Mouse (Mus musculus) kidney, embryonic 14.5 days (tissue): ENCODE measurements around the gene Cacnb4. TPM values are rescaled to one million over a fixed set of nuclear protein-coding genes. Genes with fewer than 3 reads are reported as not detected.

ENCODE experiments used
- ATAC-seq: fragments of 200-750 bp; cut with Nextera tagmentation; 2 replicates; pipeline ENCODE4 v1.8.0; 2017; ENCODE audit warnings: moderate number of reproducible peaks, mild to moderate bottlenecking, moderate TSS enrichment, moderate library complexity; ENCODE audit not compliant: low FRiP score, low TSS enrichment
- H3K27ac ChIP-seq: fragments of 300-500 bp; sonication (generic); 2 replicates; pipeline ENCODE4 v1.5.1; 2014; ENCODE audit warnings: low read depth, mild to moderate bottlenecking, low read length, moderate library complexity, mixed read lengths
- H3K27me3 ChIP-seq: fragments of 300-500 bp; sonication (generic); 2 replicates; pipeline ENCODE4 v1.6.1; 2014; ENCODE audit warnings: mild to moderate bottlenecking, low read length; ENCODE audit not compliant: control insufficient read depth, insufficient read depth
- H3K36me3 ChIP-seq: fragments of 300-500 bp; sonication (generic); 2 replicates; pipeline ENCODE4 v1.6.1; 2014; ENCODE audit warnings: low read length, mixed read lengths; ENCODE audit not compliant: control insufficient read depth, insufficient read depth
- H3K4me1 ChIP-seq: fragments of 300-500 bp; sonication (generic); 2 replicates; pipeline ENCODE4 v1.6.1; 2014; ENCODE audit warnings: low read length, mixed read lengths; ENCODE audit not compliant: control insufficient read depth, insufficient read depth
- H3K4me2 ChIP-seq: fragments of 300-500 bp; sonication (generic); replicated peaks from 2 replicates; pipeline ENCODE4 v1.6.1; 2014; ENCODE audit warnings: low read depth, mild to moderate bottlenecking, low read length
- H3K4me3 ChIP-seq: fragments of 300-500 bp; sonication (generic); 2 replicates; pipeline ENCODE4 v1.5.1; 2014; ENCODE audit warnings: mild to moderate bottlenecking, low read length
- H3K9ac ChIP-seq: fragments of 300-500 bp; sonication (generic); 2 replicates; pipeline ENCODE4 v1.6.1; 2014; ENCODE audit warnings: low read depth, mild to moderate bottlenecking, low read length, moderate library complexity
- H3K9me3 ChIP-seq: fragments of 300-500 bp; sonication (generic); 2 replicates; pipeline ENCODE4 v1.6.1; 2016; ENCODE audit warnings: low read length; ENCODE audit not compliant: control insufficient read depth
- WGBS: fragments of 180-500 bp; shearing (Covaris S2); extraction: QIAGEN DNeasy Blood & Tissue Kit; methylation state at CpG from one replicate; pipeline ENCODE4 v1.1.7; 2014; 5-methylcytosine and 5-hydroxymethylcytosine counted together
- polyA plus RNA-seq: library from polyadenylated mRNA; unstranded; fragments of >200 nt; fragmentation: Nextera tagmentation; extraction: Ambion mirVana; gene quantifications from 2 replicates; pipeline ENCODE4 v1.2.1, GENCODE M21; 2014

Cacnb4 gene
- polyA plus RNA-seq, 1 experiment from 2014 or later = 4.3 TPM

- no peak overlapping the region for H3K4me2 ChIP-seq
- H3K9me3 ChIP-seq = no peaks in the 10 kb centered on the region
- H3K9ac ChIP-seq = no peak overlapping the region
- H3K27me3 ChIP-seq = no peaks in the 10 kb centered on the region
- H3K4me3 ChIP-seq = no peak overlapping the region
- no peaks in the 10 kb centered on the region for H3K4me1 ChIP-seq
- no peak for ATAC-seq
- H3K36me3 ChIP-seq = no peaks in the 10 kb centered on the region
- 90% methylated on average over 12 of the region's 12 CpGs for WGBS
- H3K27ac ChIP-seq = no peak overlapping the region
Measured at GRCm38 (mm10) chr2:52461206-52461967, 215.2 kb downstream of the Cacnb4 start.

GRCm38 (mm10) chr2:52455606-52456479 lies 220.8 kb downstream of the Cacnb4 start:
- no peak overlapping the region for H3K4me2 ChIP-seq
- H3K27me3 ChIP-seq = no peaks in the 10 kb centered on the region
- no peaks in the 10 kb centered on the region for H3K36me3 ChIP-seq
- H3K27ac ChIP-seq = no peak overlapping the region
- no peaks in the 10 kb centered on the region for H3K9me3 ChIP-seq
- no peaks in the 10 kb centered on the region for H3K4me1 ChIP-seq
- 81% methylated on average over 7 of the region's 7 CpGs for WGBS
- no peak overlapping the region for H3K9ac ChIP-seq
- H3K4me3 ChIP-seq = no peak overlapping the region
- ATAC-seq = no peak

- no peak overlapping the region for H3K4me2 ChIP-seq
- no peak overlapping the region for H3K9ac ChIP-seq
- H3K27me3 ChIP-seq = no peaks in the 10 kb centered on the region
- H3K36me3 ChIP-seq = no peaks in the 10 kb centered on the region
- H3K27ac ChIP-seq = no peak overlapping the region
- H3K4me3 ChIP-seq = no peak overlapping the region
- no peak for ATAC-seq
- no peaks in the 10 kb centered on the region for H3K9me3 ChIP-seq
- WGBS = 80% methylated on average over 8 of the region's 8 CpGs
- no peaks in the 10 kb centered on the region for H3K4me1 ChIP-seq
Measured at GRCm38 (mm10) chr2:52449818-52450217, 226.8 kb downstream of the Cacnb4 start.

GRCm38 (mm10) chr2:52448916-52449315 lies 227.7 kb downstream of the Cacnb4 start:
- Histone ChIP-seq H3K9me3 (no peaks in the 10 kb centered on the region), H3K27me3 (no peaks in the 10 kb centered on the region), H3K4me3 (no peak overlapping the region), H3K9ac (no peak overlapping the region), H3K4me2 (no peak overlapping the region), H3K27ac (no peak overlapping the region), H3K36me3 (no peaks in the 10 kb centered on the region), H3K4me1 (no peaks in the 10 kb centered on the region)
- WGBS = 68% methylated on average over 1 of the region's 1 CpGs
- no peak for ATAC-seq

- Histone ChIP-seq H3K4me1 (no peaks in the 10 kb centered on the region), H3K36me3 (no peaks in the 10 kb centered on the region), H3K9ac (no peak overlapping the region), H3K27ac (no peak overlapping the region), H3K4me3 (no peak overlapping the region), H3K4me2 (no peak overlapping the region), H3K27me3 (no peaks in the 10 kb centered on the region), H3K9me3 (no peaks in the 10 kb centered on the region)
- ATAC-seq = no peak
- 77% methylated on average over 5 of the region's 5 CpGs for WGBS
Measured at GRCm38 (mm10) chr2:52446648-52447047, 230.0 kb downstream of the Cacnb4 start.

- Histone ChIP-seq H3K36me3 (no peaks in the 10 kb centered on the region), H3K27ac (no peak overlapping the region), H3K27me3 (no peaks in the 10 kb centered on the region), H3K4me1 (no peaks in the 10 kb centered on the region), H3K9ac (no peak overlapping the region), H3K4me3 (no peak overlapping the region), H3K4me2 (no peak overlapping the region), H3K9me3 (no peaks in the 10 kb centered on the region)
- no peak; the same call in 1 of the 2 replicates for ATAC-seq
- 47% methylated on average over 5 of the region's 5 CpGs for WGBS
Measured at GRCm38 (mm10) chr2:52442125-52442524, 234.5 kb downstream of the Cacnb4 start.

GRCm38 (mm10) chr2:52440420-52441015 lies 236.1 kb downstream of the Cacnb4 start:
- Histone ChIP-seq H3K27me3 (no peaks in the 10 kb centered on the region), H3K9ac (no peak overlapping the region), H3K4me2 (no peak overlapping the region), H3K36me3 (no peaks in the 10 kb centered on the region), H3K4me1 (no peaks in the 10 kb centered on the region), H3K9me3 (no peaks in the 10 kb centered on the region), H3K27ac (no peak overlapping the region), H3K4me3 (no peak overlapping the region)
- no peak for ATAC-seq
- 90% methylated on average over 4 of the region's 4 CpGs for WGBS

- 85% methylated on average over 4 of the region's 4 CpGs for WGBS
- Histone ChIP-seq H3K27me3 (no peaks in the 10 kb centered on the region), H3K9me3 (no peaks in the 10 kb centered on the region), H3K4me1 (no peaks in the 10 kb centered on the region), H3K4me3 (no peak overlapping the region), H3K9ac (no peak overlapping the region), H3K27ac (no peak overlapping the region), H3K4me2 (no peak overlapping the region), H3K36me3 (no peaks in the 10 kb centered on the region)
- no peak for ATAC-seq
Measured at GRCm38 (mm10) chr2:52438437-52438836, 238.2 kb downstream of the Cacnb4 start.

GRCm38 (mm10) chr2:52438013-52438412 lies 238.6 kb downstream of the Cacnb4 start:
- H3K27ac ChIP-seq = no peak overlapping the region
- WGBS = 59% methylated on average over 6 of the region's 6 CpGs
- no peak overlapping the region for H3K9ac ChIP-seq
- H3K4me3 ChIP-seq = no peak overlapping the region
- H3K9me3 ChIP-seq = no peaks in the 10 kb centered on the region
- H3K27me3 ChIP-seq = no peaks in the 10 kb centered on the region
- H3K4me2 ChIP-seq = no peak overlapping the region
- no peaks in the 10 kb centered on the region for H3K4me1 ChIP-seq
- H3K36me3 ChIP-seq = no peaks in the 10 kb centered on the region
- ATAC-seq = no peak
